Mouse (Mus musculus) skeletal muscle tissue, adult 2 months (tissue): ENCODE results near the gene 4930402F06Rik.

Experiments
- DNase-seq: peaks from one replicate; pipeline ENCODE4 v3.0.0-alpha.2; 2012; ENCODE audit warnings: low read depth, low spot score

Gene 4930402F06Rik

GRCm38 (mm10) chr2:35342605-35343004 lies 54.4 kb downstream of the 4930402F06Rik start:
- peak; percentile 33 for DNase-seq

- DNase-seq, result peak; percentile 61
Measured at GRCm38 (mm10) chr2:35338707-35339106, 58.3 kb downstream of the 4930402F06Rik start.

DNA sequence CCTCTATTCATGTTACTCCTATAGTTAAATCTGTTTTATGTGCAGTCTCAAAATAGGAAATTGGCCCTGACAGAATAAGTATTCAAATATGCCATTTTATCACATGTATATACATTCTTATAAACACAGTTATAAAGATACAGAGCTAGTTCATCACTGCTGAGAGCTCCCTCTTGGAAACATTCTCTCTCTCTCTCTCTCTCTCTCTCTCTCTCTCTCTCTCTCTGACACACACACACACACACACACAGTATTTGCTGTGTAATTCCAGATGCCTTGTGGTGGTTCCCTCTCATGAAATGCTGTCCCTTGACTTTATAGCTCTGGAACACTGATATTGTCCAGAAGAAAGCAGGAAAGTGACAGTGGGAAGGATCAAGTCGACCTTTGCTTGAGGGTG lies 58.9 kb downstream of the 4930402F06Rik start:
- DNase-seq, result no peak

GRCm38 (mm10) chr2:35337419-35337818 lies 59.6 kb downstream of the 4930402F06Rik start:
- DNase-seq, result peak; percentile 70

GRCm38 (mm10) chr2:35336388-35337280 lies 60.3 kb downstream of the 4930402F06Rik start, which contains the start of gene Stom:
TSS of gene Stom (minus strand) at chr2:35336976.
- DNase-seq, result peak; percentile 98

DNA sequence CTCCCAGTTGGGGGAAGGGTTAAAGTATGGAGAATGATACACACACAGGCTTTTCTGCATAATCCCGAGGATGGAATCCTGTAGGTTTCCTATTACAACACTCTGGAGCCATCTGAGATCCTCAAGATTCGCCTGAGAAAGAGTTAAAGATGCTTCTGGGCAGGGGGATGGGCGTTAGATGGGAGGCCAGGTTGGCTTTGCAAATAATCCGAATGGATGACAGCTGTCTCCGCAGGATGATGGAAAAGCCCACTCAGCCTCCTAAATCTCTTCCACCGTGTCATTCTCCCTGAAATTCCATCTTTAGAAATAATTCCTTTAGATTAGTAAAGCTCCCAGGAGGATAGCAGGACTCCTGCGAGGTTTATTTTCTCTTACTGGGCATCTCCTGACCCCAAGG lies 61.4 kb downstream of the 4930402F06Rik start:
- no peak for DNase-seq

GRCm38 (mm10) chr2:35333670-35334069 lies 63.3 kb downstream of the 4930402F06Rik start:
- DNase-seq, result no peak

- DNase-seq, result no peak
Measured at GRCm38 (mm10) chr2:35331205-35331604, 65.8 kb downstream of the 4930402F06Rik start.

DNA sequence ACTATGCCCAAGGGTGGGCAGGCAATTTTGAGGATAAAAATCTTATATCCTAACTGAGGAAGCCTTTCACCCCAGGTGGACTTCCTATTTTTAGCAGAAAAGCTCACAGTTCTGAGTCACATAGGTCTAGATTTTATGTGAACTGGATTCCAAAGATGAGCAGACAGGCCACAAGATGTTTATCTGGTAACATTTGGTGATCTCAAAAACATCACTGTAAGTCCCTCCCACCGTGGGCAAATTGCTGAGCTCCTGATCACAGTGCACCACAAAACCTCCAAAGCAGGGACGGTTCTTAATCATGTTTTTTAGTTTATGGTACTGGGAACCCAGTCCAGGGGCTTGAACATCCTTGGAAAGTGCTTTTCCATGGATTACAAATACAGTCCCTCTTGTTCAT lies 67.9 kb downstream of the 4930402F06Rik start:
- DNase-seq, result no peak

DNA sequence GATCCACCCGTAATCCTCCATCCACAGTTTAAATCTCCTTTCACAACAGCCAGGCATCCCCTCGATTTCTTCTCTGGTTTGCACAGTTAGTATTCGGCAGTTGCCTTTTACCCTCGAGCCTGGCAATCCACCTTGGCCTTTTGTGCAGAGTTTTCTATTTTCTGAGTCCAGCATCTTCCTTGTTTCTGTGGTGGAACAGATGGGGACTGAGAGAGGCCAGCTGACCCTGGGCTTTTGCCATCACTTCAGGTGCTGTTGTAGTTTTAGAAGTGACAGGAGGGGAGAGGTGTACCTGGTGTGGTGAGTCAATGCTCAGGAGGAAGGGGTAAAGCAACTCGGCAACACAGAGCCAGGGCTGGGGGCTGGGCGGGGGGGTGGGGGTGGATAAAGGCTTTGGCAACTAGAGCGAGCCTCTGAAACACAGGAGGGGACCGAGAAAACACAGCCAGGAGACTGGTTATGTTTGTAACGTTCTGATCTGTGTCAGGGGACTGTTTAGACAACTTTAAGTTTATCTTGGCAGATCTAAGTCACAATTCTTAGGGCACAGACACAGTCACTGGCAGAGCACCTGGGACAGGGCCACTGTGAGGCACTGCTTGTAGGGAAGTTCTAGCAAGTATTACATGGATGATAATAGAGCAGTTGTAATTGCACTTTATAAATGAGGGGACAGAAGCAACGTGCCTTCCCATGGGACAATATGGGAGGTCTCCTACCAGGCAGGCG lies 68.7 kb downstream of the 4930402F06Rik start:
- DNase-seq, result no peak

DNA sequence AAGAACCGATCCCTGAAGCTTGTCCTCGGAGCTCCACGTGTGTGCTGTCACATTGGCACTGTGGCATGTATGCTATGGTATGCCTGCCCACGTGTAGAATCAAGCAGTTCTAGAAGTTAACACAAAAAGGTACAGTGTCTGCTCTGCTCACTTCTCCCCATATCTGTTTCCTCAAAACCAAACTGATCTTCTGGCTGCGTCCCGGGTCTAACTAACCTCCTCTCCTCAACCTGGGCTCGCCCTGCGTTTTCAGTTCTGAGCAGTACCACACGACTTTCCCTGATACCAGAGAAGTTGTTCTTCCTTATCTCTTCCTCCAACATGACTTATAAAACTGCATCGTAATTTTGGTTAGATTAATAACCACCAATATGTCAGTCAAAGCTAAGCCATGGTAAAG lies 69.4 kb downstream of the 4930402F06Rik start:
- no peak for DNase-seq

DNA sequence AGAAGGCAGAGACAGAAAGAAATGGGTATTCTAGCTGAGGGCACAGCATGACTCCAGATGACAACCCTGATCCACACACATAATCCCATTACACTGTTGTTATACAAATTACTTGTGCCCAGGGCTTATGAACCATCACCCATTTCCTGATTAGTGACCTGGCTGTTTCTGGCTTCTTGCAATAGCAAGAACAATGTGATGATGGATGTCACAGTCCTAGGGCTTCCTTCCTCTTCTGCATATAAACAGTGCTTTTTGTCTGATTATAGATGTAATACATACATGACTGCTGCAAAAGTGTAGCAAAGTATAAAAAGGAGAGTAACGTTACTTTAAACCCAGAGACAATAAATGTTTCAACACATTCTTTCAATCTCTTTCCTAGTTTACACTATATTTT lies 70.0 kb downstream of the 4930402F06Rik start:
- no peak for DNase-seq

DNA sequence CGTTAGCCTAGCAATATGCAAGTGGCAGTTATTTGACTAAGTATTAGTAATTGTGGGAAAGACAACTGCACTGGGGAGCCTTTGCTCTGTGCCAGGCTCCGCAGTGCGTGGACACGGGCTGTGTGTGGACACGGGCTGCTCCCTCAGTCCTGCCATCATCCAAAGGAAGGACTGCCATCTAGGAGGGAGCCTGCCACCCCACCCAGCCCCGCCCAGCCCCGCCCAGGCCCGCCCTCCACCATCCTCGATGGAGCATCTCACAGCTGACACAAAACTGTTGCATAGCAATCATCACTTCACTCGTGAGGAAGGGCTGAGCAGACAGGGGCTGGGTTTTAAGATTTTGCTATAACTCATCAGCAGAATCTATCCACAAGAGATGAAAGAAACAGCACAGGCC lies 71.0 kb downstream of the 4930402F06Rik start:
- DNase-seq, result no peak
